Mouse (Mus musculus) forebrain, embryonic 16.5 days (tissue): ENCODE measurements at regions not wholly inside any gene's neighbourhood (a gene's known extent, or its start where the extent isn't known, plus 50 kb on each side); places are given as distances from the start of the nearest gene placed in this dataset.
A peak's percentile ranks its signal among the peaks of the same experiment; 100 is the strongest.

Experiments
- ATAC-seq: fragments of 200-750 bp; cut with Nextera tagmentation; 2 replicates; pipeline ENCODE4 v1.8.0; 2017; ENCODE audit warnings: mild to moderate bottlenecking, moderate library complexity
- H3K27ac ChIP-seq: fragments of 300-500 bp; sonication (generic); 2 replicates; pipeline ENCODE4 v1.5.1; 2014; ENCODE audit warnings: low read length, control low read depth
- H3K27me3 ChIP-seq: fragments of 300-500 bp; sonication (generic); replicated peaks from 2 replicates; pipeline ENCODE4 v1.6.1; 2014; ENCODE audit warnings: low read length; ENCODE audit not compliant: control insufficient read depth, insufficient read depth
- H3K36me3 ChIP-seq: fragments of 300-500 bp; sonication (generic); 2 replicates; pipeline ENCODE4 v1.6.1; 2014; ENCODE audit not compliant: control insufficient read depth, insufficient read depth
- H3K4me1 ChIP-seq: fragments of 300-500 bp; sonication (generic); replicated peaks from 2 replicates; pipeline ENCODE4 v1.6.1; 2014; ENCODE audit warnings: low read length; ENCODE audit not compliant: control insufficient read depth, insufficient read depth
- H3K4me2 ChIP-seq: fragments of 300-500 bp; sonication (generic); 2 replicates; pipeline ENCODE4 v1.6.1; 2014; ENCODE audit warnings: mild to moderate bottlenecking, low read length, control low read depth
- H3K4me3 ChIP-seq: fragments of 300-500 bp; sonication (generic); replicated peaks from 2 replicates; pipeline ENCODE4 v1.5.1; 2014; ENCODE audit warnings: mild to moderate bottlenecking, low read length, control low read depth
- H3K9ac ChIP-seq: fragments of 300-500 bp; sonication (generic); replicated peaks from 2 replicates; pipeline ENCODE4 v1.6.1; 2014; ENCODE audit warnings: low read depth, low read length, control low read depth
- H3K9me3 ChIP-seq: fragments of 300-500 bp; sonication (generic); 2 replicates; pipeline ENCODE4 v1.6.1; 2016; ENCODE audit warnings: low read length; ENCODE audit not compliant: control insufficient read depth
- WGBS: fragments of 180-500 bp; shearing (Covaris S2); extraction: QIAGEN DNeasy Blood & Tissue Kit; methylation state at CpG from one replicate; pipeline ENCODE4 v1.1.7; 2014; 5-methylcytosine and 5-hydroxymethylcytosine counted together

DNA sequence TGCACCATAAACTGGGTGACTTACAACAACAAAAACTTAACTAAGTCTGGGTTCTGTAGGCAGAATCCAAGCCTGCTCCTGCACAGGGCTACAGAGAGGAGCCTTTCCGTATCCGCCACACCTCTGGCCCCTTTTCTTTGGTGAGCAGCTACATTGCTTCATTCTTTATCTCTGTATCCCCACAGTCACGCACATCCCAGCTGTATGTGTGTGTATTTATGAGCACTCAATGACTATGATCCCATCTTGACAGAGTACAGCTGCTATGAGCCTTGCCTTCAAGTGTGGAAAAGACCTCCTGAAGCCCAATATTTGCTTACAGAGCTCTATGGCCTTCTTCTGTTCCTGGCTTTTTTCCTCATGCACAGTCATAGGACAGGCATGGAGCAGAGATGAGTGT is 212.1 kb upstream of the Tcerg1l start:
- no peak for ATAC-seq
- 86% methylated on average over 3 of the region's 3 CpGs for WGBS
- Histone ChIP-seq H3K4me3 (no peak overlapping the region), H3K9me3 (no peaks in the 10 kb centered on the region), H3K4me1 (peaks cover 7% of the 10 kb centered on the region; the same call in 1 of the 2 replicates), H3K4me2 (no peak overlapping the region), H3K27me3 (no peaks in the 10 kb centered on the region), H3K36me3 (no peaks in the 10 kb centered on the region), H3K27ac (no peak overlapping the region), H3K9ac (no peak overlapping the region)

DNA sequence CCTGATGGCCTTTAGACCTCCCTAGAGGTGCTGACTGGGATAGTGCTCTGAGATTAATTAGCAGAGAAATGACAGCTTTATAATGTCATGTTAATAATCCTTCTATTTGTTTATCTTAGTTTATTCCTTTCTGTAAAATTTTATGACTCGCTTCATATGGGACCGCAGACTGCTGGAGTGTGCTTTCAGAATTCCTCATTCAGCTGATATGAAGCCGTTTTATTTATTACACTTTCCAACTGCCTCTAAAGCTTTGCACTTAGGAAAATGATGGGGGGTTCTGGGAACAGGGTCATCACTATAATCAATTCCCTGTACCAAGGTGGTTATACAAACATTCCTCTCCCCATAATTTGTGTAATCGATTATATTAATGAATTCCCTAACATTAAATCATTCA is 211.6 kb upstream of the Tcerg1l start:
- WGBS: 97% methylated on average over 4 of the region's 4 CpGs
- Histone ChIP-seq H3K4me3 (no peak overlapping the region), H3K9me3 (no peaks in the 10 kb centered on the region), H3K4me1 (peaks cover 7% of the 10 kb centered on the region; the same call in 1 of the 2 replicates), H3K27me3 (no peaks in the 10 kb centered on the region), H3K27ac (no peak overlapping the region), H3K36me3 (no peaks in the 10 kb centered on the region), H3K9ac (no peak overlapping the region), H3K4me2 (no peak overlapping the region)
- no peak for ATAC-seq

DNA sequence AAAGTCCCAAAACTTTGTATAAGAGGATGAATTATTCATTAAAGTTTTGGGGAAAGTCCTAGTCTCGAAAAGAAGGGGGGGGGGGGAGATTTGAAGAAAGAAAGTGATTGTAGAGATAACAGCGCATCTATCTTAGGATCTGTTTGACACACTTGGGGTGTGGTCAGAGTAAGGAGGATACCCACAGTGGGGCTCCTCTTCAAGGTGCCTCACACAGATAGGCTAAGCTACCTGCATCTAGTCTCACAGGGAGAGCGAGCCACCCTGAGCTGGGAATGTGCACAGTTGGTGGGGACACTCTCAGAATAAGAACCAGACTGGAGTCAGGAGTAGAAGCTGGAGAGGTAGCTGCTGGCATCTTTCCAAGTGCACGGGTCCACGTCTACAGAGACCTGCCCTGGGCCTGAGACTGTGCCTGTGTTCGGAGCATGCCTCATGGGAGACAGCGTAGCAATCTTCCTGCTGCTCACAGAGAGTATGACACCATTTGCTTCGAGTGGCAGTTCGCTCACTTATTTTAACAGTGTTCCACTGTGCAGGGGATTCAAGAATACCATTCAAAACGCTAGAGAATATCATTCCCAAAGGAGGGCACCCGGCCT is 208.9 kb upstream of the Tcerg1l start:
- Histone ChIP-seq H3K9ac (no peak overlapping the region), H3K4me3 (no peak overlapping the region), H3K27me3 (no peaks in the 10 kb centered on the region), H3K4me1 (peaks cover 12% of the 10 kb centered on the region; the same call in 1 of the 2 replicates), H3K36me3 (no peaks in the 10 kb centered on the region), H3K4me2 (no peak overlapping the region), H3K27ac (no peak overlapping the region), H3K9me3 (no peaks in the 10 kb centered on the region)
- no peak for ATAC-seq
- WGBS: 37% methylated on average over 11 of the region's 11 CpGs

DNA sequence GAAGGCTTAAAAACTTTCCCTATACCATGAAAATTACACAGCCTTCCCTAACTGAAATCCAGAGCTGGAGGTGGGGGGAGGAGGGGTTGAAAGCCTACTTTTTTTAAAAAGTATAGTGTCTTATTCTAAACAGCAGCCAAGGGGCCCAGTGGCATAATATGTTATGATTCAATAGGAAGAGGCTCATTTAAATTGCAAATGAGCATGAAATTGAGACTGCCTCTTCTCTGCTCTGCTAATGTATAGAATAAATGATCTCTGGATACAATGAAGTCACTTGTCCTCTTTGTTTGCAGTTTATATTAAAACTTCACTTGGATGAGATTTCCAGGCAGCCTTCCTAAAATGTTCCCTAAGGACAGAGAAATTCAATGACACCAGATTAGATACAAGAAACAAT is 208.4 kb upstream of the Tcerg1l start:
- Histone ChIP-seq H3K4me1 (peaks cover 16% of the 10 kb centered on the region; the same call in 1 of the 2 replicates), H3K4me2 (no peak overlapping the region), H3K4me3 (no peak overlapping the region), H3K27ac (no peak overlapping the region), H3K27me3 (no peaks in the 10 kb centered on the region), H3K9ac (no peak overlapping the region), H3K9me3 (no peaks in the 10 kb centered on the region), H3K36me3 (no peaks in the 10 kb centered on the region)
- ATAC-seq: no peak

DNA sequence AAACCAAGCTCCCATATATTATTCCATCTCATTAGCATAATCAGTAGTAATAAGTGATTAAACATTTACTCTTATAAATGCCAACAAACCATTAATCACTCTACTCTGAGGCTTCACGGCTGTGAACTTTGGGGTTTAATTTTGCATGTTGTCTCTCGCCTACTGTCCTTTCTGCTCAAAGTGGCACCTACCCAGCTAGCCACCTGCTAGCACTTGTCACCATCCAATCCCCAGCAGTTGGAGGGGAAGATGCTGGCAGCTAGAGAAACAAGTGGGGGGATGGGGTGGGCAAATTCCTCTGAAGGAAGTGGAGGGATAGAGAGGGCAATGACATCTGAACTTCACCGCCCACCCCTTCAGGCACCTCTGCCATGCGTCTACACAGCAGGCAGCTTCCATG is 204.2 kb upstream of the Tcerg1l start:
- H3K27me3 ChIP-seq: no peaks in the 10 kb centered on the region
- no peak overlapping the region for H3K4me2 ChIP-seq
- peaks cover 16% of the 10 kb centered on the region; the same call in 1 of the 2 replicates for H3K4me1 ChIP-seq
- H3K36me3 ChIP-seq: no peaks in the 10 kb centered on the region
- H3K4me3 ChIP-seq: no peak overlapping the region
- H3K9ac ChIP-seq: no peak overlapping the region
- ATAC-seq: peak; percentile 33; the same call in 1 of the 2 replicates
- no peaks in the 10 kb centered on the region for H3K9me3 ChIP-seq
- H3K27ac ChIP-seq: no peak overlapping the region
- WGBS: 41% methylated on average over 4 of the region's 4 CpGs

DNA sequence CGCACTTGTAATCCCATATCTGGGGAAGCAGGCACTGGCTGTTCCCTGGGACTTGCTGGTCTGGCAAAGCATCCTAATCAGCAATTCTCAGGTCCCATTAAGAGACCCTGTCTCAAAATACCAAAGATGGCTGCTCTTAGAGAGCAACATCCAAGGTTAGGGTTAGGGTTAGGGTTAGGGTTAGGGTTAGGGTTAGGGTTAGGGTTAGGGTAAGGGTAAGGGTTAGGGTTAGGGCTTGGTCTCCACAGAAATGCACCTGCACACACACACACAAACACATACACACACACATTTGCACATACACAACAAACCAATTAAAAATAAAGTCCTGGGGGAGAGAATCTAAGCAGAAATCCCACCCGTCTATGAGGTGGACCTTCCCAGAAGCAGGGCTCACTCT is 195.8 kb upstream of the Tcerg1l start:
- 77% methylated on average over 2 of the region's 2 CpGs for WGBS

DNA sequence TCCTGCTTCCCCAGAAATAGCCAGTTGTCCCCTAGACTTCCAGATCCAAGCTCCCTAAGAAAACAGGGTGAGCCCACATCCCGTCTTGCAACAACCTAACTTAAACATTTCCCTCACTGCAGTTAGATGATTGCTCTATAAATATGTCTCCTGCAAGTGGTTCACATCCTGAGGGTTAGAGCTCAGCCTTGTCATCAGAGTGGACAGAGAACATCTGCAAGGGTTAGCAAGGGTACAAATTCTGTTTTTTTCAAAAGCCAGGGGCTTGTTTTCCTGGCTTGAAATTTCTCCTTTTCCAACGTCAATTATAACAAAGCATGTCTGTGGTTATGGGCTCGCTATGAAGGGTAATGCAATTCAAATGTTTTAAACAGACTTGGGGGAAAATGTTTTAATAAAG is 169.8 kb upstream of the Tcerg1l start:
- H3K27me3 ChIP-seq: no peaks in the 10 kb centered on the region
- H3K9ac ChIP-seq: no peak overlapping the region
- no peak for ATAC-seq
- 84% methylated on average over 3 of the region's 3 CpGs for WGBS
- no peak overlapping the region for H3K27ac ChIP-seq
- no peaks in the 10 kb centered on the region for H3K4me1 ChIP-seq
- no peak overlapping the region for H3K4me3 ChIP-seq
- H3K9me3 ChIP-seq: no peaks in the 10 kb centered on the region
- H3K4me2 ChIP-seq: no peak overlapping the region
- H3K36me3 ChIP-seq: no peaks in the 10 kb centered on the region

More for the DNA sequence above, 195.8 kb upstream of the Tcerg1l start:
- Histone ChIP-seq H3K4me3 (no peak overlapping the region), H3K9ac (no peak overlapping the region), H3K4me2 (no peak overlapping the region), H3K27me3 (no peaks in the 10 kb centered on the region), H3K27ac (no peak overlapping the region), H3K9me3 (no peaks in the 10 kb centered on the region), H3K36me3 (no peaks in the 10 kb centered on the region), H3K4me1 (no peaks in the 10 kb centered on the region)
- no peak for ATAC-seq

DNA sequence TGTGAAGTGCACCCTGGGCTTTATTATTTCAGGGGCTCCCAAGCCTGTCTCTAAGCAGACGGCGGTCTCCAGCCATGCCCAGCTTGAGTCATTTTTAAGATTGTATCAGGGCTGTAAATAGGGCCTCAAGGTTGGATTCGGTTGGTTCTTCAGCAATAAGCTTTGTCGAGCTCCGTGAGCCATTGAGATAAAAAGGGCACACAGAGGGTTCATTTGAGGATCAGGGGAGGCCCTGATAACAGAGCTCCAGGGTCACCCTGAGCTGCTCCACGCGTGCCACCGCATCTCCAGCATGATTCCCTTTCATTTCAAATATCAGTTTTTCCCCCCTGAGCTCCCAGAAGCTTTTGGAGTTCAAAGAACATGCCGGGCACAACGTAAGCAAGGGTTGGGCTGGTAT is 154.1 kb upstream of the Tcerg1l start:
- H3K36me3 ChIP-seq: no peaks in the 10 kb centered on the region
- 84% methylated on average over 10 of the region's 10 CpGs for WGBS

DNA sequence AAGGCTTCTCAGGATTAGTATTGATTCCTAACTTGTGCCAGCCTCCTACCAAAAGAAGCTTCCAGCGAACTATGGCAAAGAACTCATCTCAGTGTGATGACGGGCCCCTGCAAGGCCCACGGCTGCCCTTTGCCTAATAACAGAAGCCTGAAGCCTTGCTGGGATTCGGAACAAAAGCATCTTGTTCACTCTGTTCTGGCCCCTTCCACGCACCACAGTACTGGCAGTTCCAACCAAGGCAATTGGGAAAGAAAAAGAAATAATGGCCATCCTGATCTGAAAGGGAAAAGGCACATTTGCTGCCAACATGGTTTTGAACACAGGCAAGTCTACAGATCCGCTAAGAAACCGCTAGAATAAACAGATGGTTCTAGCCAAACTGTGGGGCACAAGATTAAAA is 150.4 kb upstream of the Tcerg1l start:
- Histone ChIP-seq H3K4me3 (no peak overlapping the region), H3K4me1 (peaks cover 7% of the 10 kb centered on the region), H3K36me3 (no peaks in the 10 kb centered on the region), H3K9me3 (no peaks in the 10 kb centered on the region), H3K4me2 (no peak overlapping the region), H3K27me3 (peaks cover 3% of the 10 kb centered on the region), H3K27ac (no peak overlapping the region), H3K9ac (no peak overlapping the region)
- WGBS: 38% methylated on average over 7 of the region's 7 CpGs
- no peak for ATAC-seq

More for the DNA sequence above, 154.1 kb upstream of the Tcerg1l start:
- Histone ChIP-seq H3K4me3 (no peak overlapping the region), H3K4me2 (no peak overlapping the region), H3K27ac (no peak overlapping the region), H3K4me1 (peaks cover 7% of the 10 kb centered on the region), H3K27me3 (peaks cover 3% of the 10 kb centered on the region), H3K9ac (no peak overlapping the region), H3K9me3 (no peaks in the 10 kb centered on the region)
- no peak for ATAC-seq
